Mouse (Mus musculus) layer of hippocampus, postnatal 36 days (tissue): Measurements from ENCODE around the gene Mas1. TPM values are rescaled to one million over a fixed set of nuclear protein-coding genes. Genes with fewer than 3 reads are reported as not detected.
A peak's percentile ranks its signal among the peaks of the same experiment; 100 is the strongest.

Source experiments
- DNase-seq, 2 experiments: peaks; one replicate each; pipeline ENCODE4 v3.0.0; 2022
- total RNA-seq, 2 experiments: library from RNA; stranded (reverse); gene quantifications; 2 replicates each; pipeline ENCODE4 v1.2.3; 2021

Gene Mas1
- total RNA-seq, 2 experiments from 2014 or later = 52.1 to 63.5 TPM

GRCm38 (mm10) chr17:12830351-12830750, 37.6 kb downstream of the Mas1 start:
- DNase-seq = no peak

GRCm38 (mm10) chr17:12815885-12816284, 52.1 kb downstream of the Mas1 start:
- no peak for DNase-seq

- no peak for DNase-seq
Observed at GRCm38 (mm10) chr17:12814502-12814901, 53.4 kb downstream of the Mas1 start.

GRCm38 (mm10) chr17:12810973-12811303, 57.0 kb downstream of the Mas1 start:
- no peak for DNase-seq

GRCm38 (mm10) chr17:12810103-12810972, 57.6 kb downstream of the Mas1 start:
- DNase-seq = peak; percentile 44 to 51

- DNase-seq = no peak
Observed at GRCm38 (mm10) chr17:12808851-12809250, 59.1 kb downstream of the Mas1 start.

- no peak for DNase-seq
Observed at GRCm38 (mm10) chr17:12804584-12805445, 63.1 kb downstream of the Mas1 start.

GRCm38 (mm10) chr17:12801861-12802540, 65.9 kb downstream of the Mas1 start:
- no peak for DNase-seq

GRCm38 (mm10) chr17:12799368-12800275, 68.3 kb downstream of the Mas1 start:
- DNase-seq = no peak

GRCm38 (mm10) chr17:12798571-12798970, 69.4 kb downstream of the Mas1 start:
- no peak for DNase-seq

GRCm38 (mm10) chr17:12797427-12798029, 70.4 kb downstream of the Mas1 start:
- no peak for DNase-seq

GRCm38 (mm10) chr17:12796633-12797032, 71.3 kb downstream of the Mas1 start:
- no peak for DNase-seq

GRCm38 (mm10) chr17:12793660-12794406, 74.1 kb downstream of the Mas1 start:
- no peak for DNase-seq

- DNase-seq = no peak
Observed at GRCm38 (mm10) chr17:12792422-12793206, 75.3 kb downstream of the Mas1 start.

GRCm38 (mm10) chr17:12791420-12791819, 76.5 kb downstream of the Mas1 start:
- no peak for DNase-seq

GRCm38 (mm10) chr17:12791079-12791406, 76.9 kb downstream of the Mas1 start:
- DNase-seq = no peak
